Mouse (Mus musculus): ENCODE results near the gene Lrrn3. TPM values are rescaled to one million over a fixed set of nuclear protein-coding genes. Genes with fewer than 3 reads are reported as not detected.

The Lrrn3 gene
- polyA plus RNA-seq, 1 experiment from 2014 or later = 8.9 TPM

GRCm38 (mm10) chr12:41417961-41418360, 68.3 kb downstream of the Lrrn3 start:
- Histone ChIP-seq H3K36me3 (no peaks in the 10 kb centered on the region), H3K27ac (replicated peaks) (no peak overlapping the region), H3K4me3 (no peak overlapping the region), H3K4me1 (no peaks in the 10 kb centered on the region), H3K27me3 (ENCODE audit: low read depth, poor library complexity, severe bottlenecking) (no peaks in the 10 kb centered on the region), H3K9me3 (replicated peaks) (no peaks in the 10 kb centered on the region)
- DNase-seq (ENCODE audit: low spot score) = no peak
- 95% methylated on average over 4 of the region's 4 CpGs for WGBS

GRCm38 (mm10) chr12:41417099-41417498, 69.1 kb downstream of the Lrrn3 start:
- no peak for DNase-seq (ENCODE audit: low spot score)
- Histone ChIP-seq H3K4me1 (no peaks in the 10 kb centered on the region), H3K4me3 (no peak overlapping the region), H3K27me3 (ENCODE audit: low read depth, poor library complexity, severe bottlenecking) (no peaks in the 10 kb centered on the region), H3K36me3 (no peaks in the 10 kb centered on the region), H3K9me3 (replicated peaks) (no peaks in the 10 kb centered on the region), H3K27ac (replicated peaks) (no peak overlapping the region)
- WGBS = 78% methylated on average over 3 of the region's 3 CpGs

GRCm38 (mm10) chr12:41416635-41417034, 69.6 kb downstream of the Lrrn3 start:
- Histone ChIP-seq H3K27me3 (ENCODE audit: low read depth, poor library complexity, severe bottlenecking) (no peaks in the 10 kb centered on the region), H3K27ac (replicated peaks) (no peak overlapping the region), H3K4me3 (no peak overlapping the region), H3K36me3 (no peaks in the 10 kb centered on the region), H3K9me3 (replicated peaks) (no peaks in the 10 kb centered on the region), H3K4me1 (no peaks in the 10 kb centered on the region)
- DNase-seq (ENCODE audit: low spot score) = no peak

- Histone ChIP-seq H3K4me3 (no peak overlapping the region), H3K4me1 (no peaks in the 10 kb centered on the region), H3K27ac (replicated peaks) (no peak overlapping the region), H3K27me3 (ENCODE audit: low read depth, poor library complexity, severe bottlenecking) (no peaks in the 10 kb centered on the region), H3K9me3 (replicated peaks) (no peaks in the 10 kb centered on the region), H3K36me3 (no peaks in the 10 kb centered on the region)
- WGBS = 86% methylated on average over 3 of the region's 3 CpGs
- no peak for DNase-seq (ENCODE audit: low spot score)
Measured at GRCm38 (mm10) chr12:41409431-41409830, 76.8 kb downstream of the Lrrn3 start.

GRCm38 (mm10) chr12:41401923-41402322, 84.3 kb downstream of the Lrrn3 start:
- WGBS = 78% methylated on average over 3 of the region's 3 CpGs
- Histone ChIP-seq H3K27me3 (ENCODE audit: low read depth, poor library complexity, severe bottlenecking) (no peaks in the 10 kb centered on the region), H3K9me3 (replicated peaks) (no peaks in the 10 kb centered on the region)

More at GRCm38 (mm10) chr12:41401923-41402322, 84.3 kb downstream of the Lrrn3 start:
- Histone ChIP-seq H3K36me3 (no peaks in the 10 kb centered on the region), H3K4me3 (no peak overlapping the region), H3K27ac (replicated peaks) (no peak overlapping the region), H3K4me1 (no peaks in the 10 kb centered on the region)
- DNase-seq (ENCODE audit: low spot score) = no peak
